In genomic region chr6:127079867-127080731, GRCm38 (mm10) we compare ENCODE assay signal across 9 mouse cellular contexts. TPM values are rescaled to one million over a fixed set of nuclear protein-coding genes. Genes with fewer than 3 reads are reported as not detected.
DNase-seq lines count a peak whose midpoint lies in the region; ATAC-seq and TF ChIP-seq lines count a peak whose summit lies in the region.
"Had no signal": no experiment of that assay in that cellular context is flagged by ENCODE, and none has a peak within 500 bp of the region (broad histone marks: within the 10 kb centered on the region; RNA-seq: fewer than 3 reads in every experiment).

No protein-coding gene starts in this region.

- ATAC-seq in embryonic facial prominence, embryonic 12.5 days (ENCODE audit: insufficient number of reproducible peaks, insufficient read depth, low FRiP score, low TSS enrichment) = peak; percentile 82; the same call in 1 of the 2 replicates
- peak; percentile 77 for ATAC-seq in heart, postnatal 0 days (ENCODE audit: insufficient read depth, low read depth)
- ATAC-seq in liver, embryonic 15.5 days (ENCODE audit: insufficient read depth) = no peak
- ATAC-seq in neural tube, embryonic 11.5 days (ENCODE audit: insufficient read depth, low FRiP score, low TSS enrichment) = peak; percentile 85

- DNase-seq in adrenal gland, postnatal 14 days = peak; percentile 76
- peak; percentile 70 for DNase-seq in heart, postnatal 0 days (ENCODE audit: low spot score)
- peak; percentile 67 to 78 for DNase-seq in kidney, postnatal 4 days
- peak; percentile 85 for DNase-seq in neural tube, embryonic 11.5 days (ENCODE audit: low spot score)
- peak; percentile 55 for DNase-seq in thymus, postnatal 4 days

- H3K4me1 ChIP-seq in E14TG2a.4 (replicated peaks; ENCODE audit: low read depth, low read length) = peaks cover 50% of the 10 kb centered on the region
- H3K4me1 ChIP-seq in embryonic facial prominence, embryonic 12.5 days = 0 out of 2 replicates have a peak, but pooled peaks cover 4% of the 10 kb centered on the region
- peaks cover 4% of the 10 kb centered on the region; the same call in 1 of the 2 replicates for H3K4me1 ChIP-seq in heart, postnatal 0 days (ENCODE audit: control insufficient read depth, insufficient read depth)
- 0 out of 2 replicates have a peak, but pooled peaks cover 5% of the 10 kb centered on the region for H3K4me1 ChIP-seq in liver, embryonic 15.5 days (replicated peaks)
- H3K4me1 ChIP-seq in neural tube, embryonic 11.5 days (ENCODE audit: control insufficient read depth, insufficient read depth, low read length) = no peaks in the 10 kb centered on the region

- H3K27ac ChIP-seq in embryonic facial prominence, embryonic 12.5 days = no peak overlapping the region
- H3K27ac ChIP-seq in heart, postnatal 0 days (ENCODE audit: low read depth) = no peak overlapping the region
- no peak overlapping the region for H3K27ac ChIP-seq in liver, embryonic 15.5 days (replicated peaks)
- no peak overlapping the region for H3K27ac ChIP-seq in neural tube, embryonic 11.5 days (ENCODE audit: low read depth, low read length)

- TF ChIP-seq CTCF in E14TG2a.4 (conservative IDR thresholded peaks at IDR 0.05; ENCODE audit: low read length) = peak; percentile 16; the same call in 1 of the 2 replicates
- TF ChIP-seq CTCF in heart, postnatal 0 days (IDR thresholded peaks at IDR 0.05; ENCODE audit: low read depth) = peak; percentile 46

- no peaks in the 10 kb centered on the region for H3K36me3 ChIP-seq in E14TG2a.4 (ENCODE audit: insufficient read depth, low read length)
- H3K36me3 ChIP-seq in embryonic facial prominence, embryonic 12.5 days = no peaks in the 10 kb centered on the region
- no peaks in the 10 kb centered on the region for H3K36me3 ChIP-seq in heart, postnatal 0 days (replicated peaks; ENCODE audit: control insufficient read depth, insufficient read depth, low read length)
- H3K36me3 ChIP-seq in liver, embryonic 15.5 days (replicated peaks) = no peaks in the 10 kb centered on the region
- no peaks in the 10 kb centered on the region for H3K36me3 ChIP-seq in neural tube, embryonic 11.5 days (ENCODE audit: control insufficient read depth, insufficient read depth, low read length)

- TF ChIP-seq EP300 in heart, postnatal 0 days (IDR thresholded peaks at IDR 0.05; ENCODE audit: low read depth) = no peak

- no peaks in the 10 kb centered on the region for H3K9me3 ChIP-seq in E14TG2a.4 (ENCODE audit: low read length)
- H3K9me3 ChIP-seq in embryonic facial prominence, embryonic 12.5 days = no peaks in the 10 kb centered on the region
- H3K9me3 ChIP-seq in heart, postnatal 0 days (replicated peaks; ENCODE audit: control insufficient read depth, low read length) = no peaks in the 10 kb centered on the region
- no peaks in the 10 kb centered on the region for H3K9me3 ChIP-seq in liver, embryonic 15.5 days (replicated peaks)
- no peaks in the 10 kb centered on the region for H3K9me3 ChIP-seq in neural tube, embryonic 11.5 days (ENCODE audit: control insufficient read depth, low read length)

- peak overlapping the region; percentile 81 for H3K4me3 ChIP-seq in E14TG2a.4 (replicated peaks; ENCODE audit: low read length)
- peak overlapping the region; percentile 61 for H3K4me3 ChIP-seq in embryonic facial prominence, embryonic 12.5 days
- H3K4me3 ChIP-seq in heart, postnatal 0 days (ENCODE audit: low read depth, low read length) = peak overlapping the region; percentile 55
- H3K4me3 ChIP-seq in liver, embryonic 15.5 days (replicated peaks) = peak overlapping the region; percentile 29
- peak overlapping the region; percentile 51 for H3K4me3 ChIP-seq in neural tube, embryonic 11.5 days (ENCODE audit: low read depth, low read length)

- peak overlapping the region; percentile 72 for H3K9ac ChIP-seq in embryonic facial prominence, embryonic 12.5 days
- H3K9ac ChIP-seq in heart, postnatal 0 days (replicated peaks; ENCODE audit: low read depth, low read length) = peak overlapping the region; percentile 50
- no peak overlapping the region for H3K9ac ChIP-seq in liver, embryonic 15.5 days
- peak overlapping the region; percentile 74 for H3K9ac ChIP-seq in neural tube, embryonic 11.5 days (ENCODE audit: low read length)

- peaks cover 46% of the 10 kb centered on the region for H3K27me3 ChIP-seq in E14TG2a.4 (ENCODE audit: insufficient read depth, low read length)
- H3K27me3 ChIP-seq in embryonic facial prominence, embryonic 12.5 days = peaks cover 15% of the 10 kb centered on the region
- H3K27me3 ChIP-seq in heart, postnatal 0 days (ENCODE audit: control insufficient read depth, insufficient read depth, low read length) = peaks cover 19% of the 10 kb centered on the region
- peaks cover 46% of the 10 kb centered on the region for H3K27me3 ChIP-seq in liver, embryonic 15.5 days
- H3K27me3 ChIP-seq in neural tube, embryonic 11.5 days (ENCODE audit: control insufficient read depth, insufficient read depth, low read length) = peaks cover 5% of the 10 kb centered on the region

- 2% methylated on average over 59 of the region's 59 CpGs for WGBS in embryonic facial prominence, embryonic 12.5 days
- 5% methylated on average over 56 of the region's 59 CpGs for WGBS in heart, postnatal 0 days
- WGBS in liver, embryonic 15.5 days (ENCODE audit: insufficient replicate concordance) = 3% methylated on average over 59 of the region's 59 CpGs
- WGBS in neural tube, embryonic 11.5 days = 1% methylated on average over 59 of the region's 59 CpGs

- H3K4me2 ChIP-seq in embryonic facial prominence, embryonic 12.5 days (replicated peaks) = peak overlapping the region; percentile 95
- peak overlapping the region; percentile 96 for H3K4me2 ChIP-seq in heart, postnatal 0 days (ENCODE audit: low read depth, low read length)
- H3K4me2 ChIP-seq in liver, embryonic 15.5 days = peak overlapping the region; percentile 57
- peak overlapping the region; percentile 93 for H3K4me2 ChIP-seq in neural tube, embryonic 11.5 days (ENCODE audit: low read depth)

RNA-seq across cellular contexts. Expression of gene Fgf23, which starts 7.4 kb away (rescaled TPM):
- total RNA-seq in adrenal gland, postnatal 14 days (2021) = not detected in 2 replicates
- 0.09 and 0.20 TPM in 2 replicates for polyA plus RNA-seq in embryonic facial prominence, embryonic 12.5 days (2016; fragmentation: Nextera tagmentation; extraction: Ambion mirVana)
- total RNA-seq in heart, postnatal 0 days (2014; rRNA removed; ENCODE audit: low replicate concordance) = 1.1 TPM in 1 of 2 replicates, not detected in the other
- polyA plus RNA-seq in heart, postnatal 0 days (2015; fragmentation: Nextera tagmentation; extraction: Ambion mirVana) = 0.05 TPM in 1 of 2 replicates, not detected in the other
- not detected in 2 replicates for polyA plus RNA-seq in liver, embryonic 15.5 days (2015; fragmentation: Nextera tagmentation; extraction: Ambion mirVana)
- not detected in 2 replicates for polyA plus RNA-seq in neural tube, embryonic 11.5 days (2014; fragmentation: Nextera tagmentation; extraction: Ambion mirVana)
- polyA plus RNA-seq: gonadal fat pad, adult 2 months had no signal

RNA-seq across cellular contexts. Expression of gene Tigar, which starts 29.3 kb away (rescaled TPM):
- total RNA-seq in adrenal gland, postnatal 14 days (2021) = 15.4 and 18.3 TPM in 2 replicates
- polyA plus RNA-seq in embryonic facial prominence, embryonic 12.5 days (2016; fragmentation: Nextera tagmentation; extraction: Ambion mirVana) = 4.2 and 4.3 TPM in 2 replicates
- 9.0 and 21.1 TPM in 2 replicates for total RNA-seq in heart, postnatal 0 days (2014; rRNA removed; ENCODE audit: low replicate concordance)
- 14.4 and 15.6 TPM in 2 replicates for polyA plus RNA-seq in heart, postnatal 0 days (2015; fragmentation: Nextera tagmentation; extraction: Ambion mirVana)
- polyA plus RNA-seq in liver, embryonic 15.5 days (2015; fragmentation: Nextera tagmentation; extraction: Ambion mirVana) = 0.52 and 0.53 TPM in 2 replicates
- polyA plus RNA-seq in neural tube, embryonic 11.5 days (2014; fragmentation: Nextera tagmentation; extraction: Ambion mirVana) = 7.3 and 7.8 TPM in 2 replicates

Comparison
In these comparisons a context has a peak if more than half of its experiments do, and no peak if none do; other contexts are left out.
1. H3K4me3 ChIP-seq: peak in every context shown above with its lines; median percentile 81 in E14TG2a.4; 61 in embryonic facial prominence, embryonic 12.5 days; 55 in heart, postnatal 0 days; 51 in neural tube, embryonic 11.5 days; 29 in liver, embryonic 15.5 days.